Mouse (Mus musculus): Measurements from ENCODE around the gene Vps51. TPM values are rescaled to one million over a fixed set of nuclear protein-coding genes. Genes with fewer than 3 reads are reported as not detected.

Gene Vps51
- polyA plus RNA-seq (2012; ENCODE audit: insufficient read depth, insufficient read length, low replicate concordance, missing spikeins) = not detected in 2 replicates

- H3K27ac ChIP-seq (ENCODE audit: insufficient read depth, low read depth, low read length) = peak within 1 kb of the TSS; percentile 17; the same call in 1 of the 2 replicates
- H3K4me1 ChIP-seq (ENCODE audit: control insufficient read depth, insufficient read depth, low read length) = peaks cover 8% of the 10 kb centered on the region
- under 1% methylated on average over 33 of the region's 33 CpGs for WGBS
- peak within 1 kb of the TSS; percentile 68 for H3K4me3 ChIP-seq (ENCODE audit: insufficient read depth, low read depth, low read length)
- TF ChIP-seq POLR2A (IDR thresholded peaks at IDR 0.05; ENCODE audit: insufficient read depth, low read depth, low read length) = peak; percentile 43; the same call in 1 of the 2 replicates
- TF ChIP-seq CTCF (IDR thresholded peaks at IDR 0.05; ENCODE audit: insufficient read depth, low read depth, low read length) = no peak
Observed at GRCm38 (mm10) chr19:6076564-6077393, at the start of gene Vps51. Gene Vps51, minus strand, starts transcription at chr19:6077231.

- TF ChIP-seq POLR2A (IDR thresholded peaks at IDR 0.05; ENCODE audit: insufficient read depth, low read depth, low read length) (no peak), CTCF (IDR thresholded peaks at IDR 0.05; ENCODE audit: insufficient read depth, low read depth, low read length) (no peak)
- 24% methylated on average over 4 of the region's 4 CpGs for WGBS
- no peak overlapping the region for H3K4me3 ChIP-seq (ENCODE audit: insufficient read depth, low read depth, low read length)
Observed at GRCm38 (mm10) chr19:6126289-6126688, 49.3 kb upstream of the Vps51 start.

GRCm38 (mm10) chr19:6124898-6125297 is 47.9 kb upstream of the Vps51 start:
- H3K4me1 ChIP-seq (ENCODE audit: control insufficient read depth, insufficient read depth, low read length) = no peaks in the 10 kb centered on the region
- 67% methylated on average over 2 of the region's 2 CpGs for WGBS
- no peak for TF ChIP-seq CTCF (IDR thresholded peaks at IDR 0.05; ENCODE audit: insufficient read depth, low read depth, low read length)
- no peak for TF ChIP-seq POLR2A (IDR thresholded peaks at IDR 0.05; ENCODE audit: insufficient read depth, low read depth, low read length)
- H3K27ac ChIP-seq (ENCODE audit: insufficient read depth, low read depth, low read length) = no peak overlapping the region
- no peak overlapping the region for H3K4me3 ChIP-seq (ENCODE audit: insufficient read depth, low read depth, low read length)

More at GRCm38 (mm10) chr19:6126289-6126688, 49.3 kb upstream of the Vps51 start:
- Histone ChIP-seq H3K4me1 (ENCODE audit: control insufficient read depth, insufficient read depth, low read length) (no peaks in the 10 kb centered on the region), H3K27ac (ENCODE audit: insufficient read depth, low read depth, low read length) (no peak overlapping the region)

GRCm38 (mm10) chr19:6123330-6123729 is 46.3 kb upstream of the Vps51 start:
- Histone ChIP-seq H3K27ac (ENCODE audit: insufficient read depth, low read depth, low read length) (no peak overlapping the region), H3K4me3 (ENCODE audit: insufficient read depth, low read depth, low read length) (no peak overlapping the region), H3K4me1 (ENCODE audit: control insufficient read depth, insufficient read depth, low read length) (0 out of 2 replicates have a peak, but pooled peaks cover 2% of the 10 kb centered on the region)
- no peak for TF ChIP-seq CTCF (IDR thresholded peaks at IDR 0.05; ENCODE audit: insufficient read depth, low read depth, low read length)
- TF ChIP-seq POLR2A (IDR thresholded peaks at IDR 0.05; ENCODE audit: insufficient read depth, low read depth, low read length) = no peak
- 64% methylated on average over 8 of the region's 8 CpGs for WGBS

GRCm38 (mm10) chr19:6121761-6122160 is 44.7 kb upstream of the Vps51 start:
- Histone ChIP-seq H3K27ac (ENCODE audit: insufficient read depth, low read depth, low read length) (no peak overlapping the region), H3K4me3 (ENCODE audit: insufficient read depth, low read depth, low read length) (no peak overlapping the region), H3K4me1 (ENCODE audit: control insufficient read depth, insufficient read depth, low read length) (0 out of 2 replicates have a peak, but pooled peaks cover 5% of the 10 kb centered on the region)
- TF ChIP-seq CTCF (IDR thresholded peaks at IDR 0.05; ENCODE audit: insufficient read depth, low read depth, low read length) (no peak), POLR2A (IDR thresholded peaks at IDR 0.05; ENCODE audit: insufficient read depth, low read depth, low read length) (no peak)
- WGBS = 57% methylated on average over 19 of the region's 19 CpGs

GRCm38 (mm10) chr19:6118677-6119185 is 41.7 kb upstream of the Vps51 start:
- Histone ChIP-seq H3K4me1 (ENCODE audit: control insufficient read depth, insufficient read depth, low read length) (peaks cover 11% of the 10 kb centered on the region), H3K4me3 (ENCODE audit: insufficient read depth, low read depth, low read length) (peak overlapping the region; percentile 89), H3K27ac (ENCODE audit: insufficient read depth, low read depth, low read length) (peak overlapping the region; percentile 62)
- WGBS = 1% methylated on average over 8 of the region's 8 CpGs
- no peak for TF ChIP-seq CTCF (IDR thresholded peaks at IDR 0.05; ENCODE audit: insufficient read depth, low read depth, low read length)
- no peak for TF ChIP-seq POLR2A (IDR thresholded peaks at IDR 0.05; ENCODE audit: insufficient read depth, low read depth, low read length)

- TF ChIP-seq CTCF (IDR thresholded peaks at IDR 0.05; ENCODE audit: insufficient read depth, low read depth, low read length) (no peak), POLR2A (IDR thresholded peaks at IDR 0.05; ENCODE audit: insufficient read depth, low read depth, low read length) (peak; percentile 38; the same call in 1 of the 2 replicates)
- peak within 1 kb of the TSS; percentile 68 for H3K27ac ChIP-seq (ENCODE audit: insufficient read depth, low read depth, low read length)
- under 1% methylated on average over 77 of the region's 77 CpGs for WGBS
- peaks cover 11% of the 10 kb centered on the region for H3K4me1 ChIP-seq (ENCODE audit: control insufficient read depth, insufficient read depth, low read length)
- H3K4me3 ChIP-seq (ENCODE audit: insufficient read depth, low read depth, low read length) = peak within 1 kb of the TSS; percentile 89
Observed at GRCm38 (mm10) chr19:6117986-6118676, 41.1 kb upstream of the Vps51 start, which contains the start of gene Sac3d1. Gene Sac3d1, minus strand, starts transcription at chr19:6118650.

GRCm38 (mm10) chr19:6117346-6117985 is 40.4 kb upstream of the Vps51 start:
- TF ChIP-seq CTCF (IDR thresholded peaks at IDR 0.05; ENCODE audit: insufficient read depth, low read depth, low read length) = no peak
- TF ChIP-seq POLR2A (IDR thresholded peaks at IDR 0.05; ENCODE audit: insufficient read depth, low read depth, low read length) = no peak
- Histone ChIP-seq H3K4me1 (ENCODE audit: control insufficient read depth, insufficient read depth, low read length) (peaks cover 11% of the 10 kb centered on the region), H3K27ac (ENCODE audit: insufficient read depth, low read depth, low read length) (peak overlapping the region; percentile 68), H3K4me3 (ENCODE audit: insufficient read depth, low read depth, low read length) (peak overlapping the region; percentile 89)
- WGBS = 4% methylated on average over 32 of the region's 32 CpGs
